Mouse (Mus musculus) adrenal gland, postnatal 4 days (tissue): Measurements from ENCODE around the gene Zfp59. TPM values are rescaled to one million over a fixed set of nuclear protein-coding genes. Genes with fewer than 3 reads are reported as not detected.
"Not testable (repeated sequence)": the region's sequence is repeated elsewhere in the genome, so short reads cannot be mapped to it uniquely, and the experiment has no call there.

Experiments used
- DNase-seq, 2 experiments: peaks; one replicate each; pipeline ENCODE4 v3.0.0; 2021 to 2022; ENCODE audit warnings: low spot score in 2 of 2, mixed read lengths in 2 of 2
- total RNA-seq, 2 experiments: library from RNA; stranded (reverse); gene quantifications; 2 replicates each; pipeline ENCODE4 v1.2.3; 2021

Gene Zfp59
- total RNA-seq, 2 experiments from 2014 or later = 4.4 to 5.4 TPM

DNA sequence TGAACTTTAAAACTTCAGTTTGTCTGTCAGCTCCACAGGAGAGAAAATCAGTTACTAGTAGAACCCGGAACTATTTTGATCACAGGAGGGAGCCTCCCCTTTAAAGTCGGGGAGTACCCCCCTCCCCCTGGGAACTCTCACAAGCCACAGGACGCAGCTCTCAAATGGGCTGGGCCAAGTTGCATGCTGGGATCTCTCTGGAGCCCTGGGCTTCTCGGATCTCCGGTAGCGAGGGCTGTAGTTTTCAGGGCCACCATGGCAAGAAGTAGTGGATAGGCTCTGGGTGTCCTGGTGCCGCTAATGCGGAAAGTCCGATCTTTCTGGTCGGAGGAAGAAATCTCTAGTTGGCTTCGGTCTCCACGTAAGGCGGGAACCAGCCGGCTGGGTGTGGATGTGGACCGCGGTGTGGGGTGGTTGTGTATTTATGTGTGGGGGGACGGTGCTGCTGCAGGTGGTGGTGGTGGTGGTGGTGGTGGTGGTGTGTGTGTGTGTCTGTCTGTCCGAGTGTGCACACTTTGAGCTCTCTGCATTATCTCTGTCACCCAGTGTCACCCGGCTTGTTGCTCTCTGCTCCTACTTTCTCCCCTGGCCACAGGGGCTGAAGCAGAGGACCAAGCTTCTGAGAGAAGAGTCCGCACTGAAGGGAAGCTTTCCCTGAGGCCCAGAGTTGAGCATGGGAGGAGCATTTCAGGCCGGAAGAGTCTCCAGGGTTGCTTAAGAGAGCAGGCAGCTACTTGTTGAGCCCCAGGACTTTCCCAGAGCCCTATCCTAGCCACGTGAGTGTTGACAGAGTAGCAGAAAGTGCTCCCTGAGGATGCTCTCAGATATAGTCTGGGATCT lies 22.2 kb downstream of the Zfp59 start:
- DNase-seq = peak; percentile 40 to 64

DNA sequence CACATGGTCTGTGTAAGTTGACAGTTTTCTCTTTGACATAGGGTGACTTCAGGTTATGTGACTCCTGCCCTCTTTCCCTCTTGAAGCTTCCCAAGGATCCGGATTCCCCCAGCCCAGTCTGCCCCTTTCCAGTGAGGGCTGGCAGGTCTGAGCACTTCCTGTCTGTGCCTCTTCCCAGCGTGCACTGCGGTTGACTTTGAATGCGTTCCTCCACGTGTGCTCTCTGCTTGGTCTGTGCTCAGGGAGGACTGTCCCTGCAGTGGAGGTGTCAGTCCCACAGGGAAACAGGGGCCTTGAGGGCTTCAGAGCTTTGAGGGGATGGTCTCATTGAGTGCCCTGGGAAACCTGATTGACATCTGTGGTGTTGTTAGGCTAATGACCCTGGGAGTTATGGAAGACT lies 24.2 kb downstream of the Zfp59 start:
- DNase-seq = not testable (repeated sequence)

DNA sequence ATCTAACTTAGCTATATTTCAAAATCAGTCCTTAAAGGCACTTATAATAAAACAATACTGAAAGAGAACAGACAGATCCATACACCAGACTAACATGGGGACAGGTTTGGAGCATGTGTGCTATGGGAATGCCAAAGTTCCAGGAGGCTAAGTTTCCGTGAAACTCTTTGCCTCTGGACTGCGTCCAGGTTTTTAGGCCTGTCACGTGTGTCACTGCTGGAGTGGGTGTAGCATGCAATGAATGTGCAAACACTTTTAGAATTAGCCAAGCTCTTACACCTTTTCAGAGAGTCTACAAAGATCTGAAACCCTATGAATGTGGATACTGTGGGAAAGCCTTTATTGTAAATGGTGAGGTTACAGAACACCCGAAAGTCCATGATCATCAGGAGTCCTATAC lies 43.3 kb downstream of the Zfp59 start:
- no peak for DNase-seq

DNA sequence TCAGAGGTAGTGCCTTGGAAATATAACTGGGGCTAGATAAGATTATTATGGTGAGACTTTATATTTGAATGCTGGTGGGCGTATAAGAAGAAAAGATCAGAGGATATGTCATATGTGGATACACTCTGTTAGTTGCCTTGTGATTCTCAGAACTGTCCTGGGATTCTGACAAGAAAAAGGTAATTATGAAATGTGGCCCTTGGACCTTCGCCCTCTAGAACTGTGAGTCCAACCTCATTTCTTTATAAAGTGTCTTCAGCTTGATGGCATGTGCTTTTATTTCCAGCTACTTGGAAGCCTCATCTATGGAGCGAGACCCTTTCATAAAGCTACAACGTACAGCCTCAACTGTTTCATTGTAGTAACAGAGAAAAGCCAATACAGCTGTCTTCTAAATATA lies 62.2 kb downstream of the Zfp59 start:
- no peak for DNase-seq

DNA sequence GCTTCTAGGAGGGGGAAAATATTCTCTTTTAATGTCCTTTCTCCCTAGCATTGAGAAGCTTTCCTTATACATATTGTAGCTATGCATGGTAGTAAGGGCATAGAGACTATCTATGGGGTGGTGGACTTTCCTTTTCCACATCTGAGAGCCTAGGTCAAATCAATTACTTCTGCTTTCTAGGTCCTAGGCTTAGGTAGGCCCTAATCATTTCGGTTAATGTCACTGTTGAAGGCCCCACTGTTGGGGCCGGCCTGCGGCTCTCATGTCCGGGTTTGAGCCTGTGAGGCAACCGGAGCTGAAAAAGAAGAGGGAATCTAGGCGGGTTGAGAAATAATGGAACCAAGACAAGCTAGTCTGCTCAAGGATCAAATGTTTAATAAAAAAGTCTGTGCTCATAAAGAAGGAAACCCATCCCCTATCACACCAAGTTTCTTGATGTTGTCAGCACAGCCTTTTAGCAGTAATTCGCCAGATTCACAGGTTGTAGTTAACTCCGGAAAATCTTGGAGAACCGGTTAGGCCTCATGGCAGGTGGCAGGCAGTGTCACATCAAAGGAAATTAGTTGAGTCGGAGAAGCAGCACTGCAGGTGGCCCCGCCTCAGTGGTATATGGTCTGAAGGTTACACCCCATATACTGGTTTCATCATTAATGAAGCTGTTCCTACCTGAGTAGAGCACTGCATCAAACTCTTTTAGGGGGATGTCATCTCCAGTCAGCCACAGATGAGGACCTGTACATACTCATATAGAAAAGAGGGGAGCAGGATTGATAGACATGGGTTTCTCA lies 66.8 kb downstream of the Zfp59 start:
- DNase-seq = no peak

Other genes with a start within 250 kb of the Zfp59 start
- gene Akt2, start 247.1 kb upstream of the Zfp59 start, total RNA-seq = 100 to 1,000 TPM; 195 to 220 TPM
- 1 to 10 TPM; 1.1 to 1.6 TPM for gene Ttc9b, start 184.7 kb upstream of the Zfp59 start, total RNA-seq
- gene Map3k10, start 164.0 kb upstream of the Zfp59 start, total RNA-seq = 10 to 100 TPM; 30.3 to 31.9 TPM
- gene Zfp607b, start 149.3 kb upstream of the Zfp59 start, total RNA-seq = 1 to 10 TPM; 2.9 to 3.5 TPM
- gene Zfp60, start 107.2 kb upstream of the Zfp59 start, total RNA-seq = 10 to 100 TPM; 21.6 to 23.0 TPM
- 10 to 100 TPM in 1 of 2 experiments, 1 to 10 TPM in 1; 10.0 to 12.5 TPM for gene Zfp626, start 31.4 kb upstream of the Zfp59 start, total RNA-seq
- gene Zfp607a, start 18.9 kb downstream of the Zfp59 start, total RNA-seq = 1 to 10 TPM; 8.9 to 9.2 TPM
- 10 to 100 TPM; 17.5 to 18.2 TPM for gene Zfp974, start 90.9 kb downstream of the Zfp59 start, total RNA-seq
- 10 to 100 TPM; 14.1 to 14.7 TPM for gene Zfp780b, start 140.6 kb downstream of the Zfp59 start, total RNA-seq
- 1 to 10 TPM; 3.4 to 4.1 TPM for gene Zfp850, start 175.5 kb downstream of the Zfp59 start, total RNA-seq
- gene Psmc4, start 211.5 kb downstream of the Zfp59 start, total RNA-seq = 100 to 1,000 TPM; 144 to 157 TPM
- gene Fcgbp, start 232.6 kb downstream of the Zfp59 start, total RNA-seq = under 1 TPM; 0.34 to 0.37 TPM